Mouse (Mus musculus): Measurements from ENCODE around the gene Cd2ap.
"Not testable (repeated sequence)": the region's sequence is repeated elsewhere in the genome, so short reads cannot be mapped to it uniquely, and the experiment has no call there.

Cd2ap gene

DNA sequence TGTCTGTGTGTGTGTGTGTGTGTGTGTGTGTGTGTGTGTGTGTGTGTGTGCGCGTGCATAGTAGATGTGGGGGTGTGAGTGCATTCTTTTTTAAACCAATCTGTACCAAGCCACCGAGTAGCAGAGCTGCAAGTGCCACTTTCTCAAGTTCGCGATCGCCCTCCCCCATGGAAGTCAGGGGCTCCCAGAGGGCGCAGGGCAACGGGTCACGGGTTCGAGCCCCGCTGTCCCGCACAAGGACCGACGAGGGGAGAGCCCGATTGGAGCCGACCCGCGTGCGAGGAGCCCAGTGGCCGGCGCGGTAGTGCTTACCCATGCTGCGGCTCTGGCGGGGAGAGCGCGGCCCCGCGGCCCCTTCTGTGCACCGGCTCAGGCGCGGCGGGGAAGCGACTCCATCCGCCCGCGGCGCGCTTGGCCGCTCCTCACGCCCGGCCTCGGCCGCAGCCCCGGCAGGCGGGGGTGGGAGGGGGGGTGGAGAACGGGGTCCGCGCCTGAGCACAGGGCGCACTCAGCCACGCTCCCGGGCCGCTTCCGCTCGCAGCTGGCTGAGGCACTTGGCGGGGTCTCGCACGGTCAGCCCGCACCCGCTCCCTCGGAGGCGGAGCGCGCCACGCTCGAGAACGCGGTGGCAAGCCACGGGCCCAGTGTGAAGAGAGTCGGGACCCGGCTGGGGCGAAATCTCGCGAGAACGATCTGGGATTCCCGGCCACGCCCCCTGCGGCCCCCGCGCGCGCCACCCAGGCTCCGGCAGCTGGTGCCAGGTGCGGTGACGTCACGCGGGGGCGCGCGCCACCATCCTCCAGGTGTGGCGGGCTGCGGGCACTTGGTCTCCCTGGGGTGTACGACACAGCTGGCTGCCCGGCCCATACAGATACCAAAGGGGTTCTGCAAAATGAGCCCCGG is at the start of gene Cd2ap:
Gene Cd2ap (minus strand): TSS at position 665 of the 903 bp plus-strand sequence.
- peak; percentile 100 for DNase-seq

DNA sequence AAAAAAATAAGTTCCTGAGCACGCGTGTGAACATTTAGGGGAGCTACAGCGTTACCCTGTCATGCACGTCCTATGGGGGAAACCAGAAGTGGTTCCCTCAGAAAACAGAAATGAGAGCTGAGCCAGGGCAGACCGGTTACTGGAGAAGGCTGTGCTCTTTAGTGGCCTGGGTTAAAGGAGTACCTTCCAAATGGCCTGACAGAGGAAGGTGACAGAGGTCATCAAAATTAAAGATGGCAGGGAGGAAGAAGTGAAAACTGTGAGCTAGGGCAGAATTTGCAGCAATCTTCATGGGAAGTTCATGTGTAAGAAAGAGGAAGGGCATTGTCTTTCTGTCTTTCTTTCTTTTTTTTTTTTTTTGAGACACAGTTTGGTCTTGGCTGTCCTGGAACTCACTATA is 48.3 kb upstream of the Cd2ap start:
- no peak for DNase-seq

DNA sequence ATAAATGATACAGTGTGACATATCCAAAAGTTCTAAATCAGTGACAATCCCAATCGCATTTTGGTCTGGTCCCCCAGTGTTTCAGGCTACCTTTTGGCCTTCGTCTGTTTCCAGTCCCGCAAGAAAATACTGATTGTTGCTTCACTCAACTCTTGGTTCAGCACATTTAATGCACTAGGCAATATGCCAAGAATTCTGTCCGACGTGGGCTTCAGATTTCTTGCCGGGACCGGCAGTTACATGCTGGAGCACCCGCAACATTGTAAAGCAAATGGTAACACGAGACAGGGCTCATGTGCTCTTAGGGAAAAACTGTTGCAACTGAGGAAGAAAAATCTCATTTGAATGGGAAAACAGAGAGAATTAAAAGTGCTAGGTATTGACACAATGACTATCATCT is 42.3 kb upstream of the Cd2ap start:
- DNase-seq, result no peak

DNA sequence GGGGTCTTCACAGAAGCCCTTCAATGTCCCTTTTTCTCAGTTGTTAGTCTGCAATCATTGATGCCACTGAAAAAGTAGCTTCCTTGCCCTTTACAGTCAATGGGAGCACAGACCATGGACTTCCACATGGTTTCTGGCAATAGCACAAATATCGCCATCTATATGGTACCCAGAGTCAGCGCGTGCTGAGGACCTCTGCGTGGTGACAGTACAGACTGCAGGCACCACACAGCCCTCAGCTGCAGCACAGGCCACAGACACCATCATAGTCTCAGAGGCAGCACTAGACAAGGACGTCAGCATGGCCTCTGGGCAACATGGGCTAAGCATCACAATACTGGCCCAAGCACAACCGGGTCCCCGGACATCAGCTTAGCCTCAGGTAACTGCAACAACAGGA is 38.3 kb upstream of the Cd2ap start:
- no peak for DNase-seq

DNA sequence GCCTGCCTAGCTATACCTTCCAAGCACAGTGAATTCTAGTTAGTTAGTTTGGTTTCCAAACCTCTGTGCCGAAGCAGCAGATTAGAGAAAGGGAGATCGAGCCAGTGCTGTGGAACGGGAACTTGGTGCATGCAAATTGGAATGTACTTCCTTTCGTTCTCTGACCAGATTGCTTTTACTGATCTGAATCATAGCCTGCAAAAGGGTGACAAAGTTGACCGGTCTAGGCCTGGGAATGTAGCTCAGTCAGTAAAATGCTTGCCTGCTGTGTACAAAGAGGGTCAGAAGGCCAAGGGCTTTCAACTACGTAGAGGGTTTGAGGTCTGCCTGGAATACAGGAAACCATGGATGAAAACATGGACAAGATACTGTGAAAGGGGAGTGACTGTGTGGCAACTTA is 35.7 kb upstream of the Cd2ap start:
- no peak for DNase-seq

DNA sequence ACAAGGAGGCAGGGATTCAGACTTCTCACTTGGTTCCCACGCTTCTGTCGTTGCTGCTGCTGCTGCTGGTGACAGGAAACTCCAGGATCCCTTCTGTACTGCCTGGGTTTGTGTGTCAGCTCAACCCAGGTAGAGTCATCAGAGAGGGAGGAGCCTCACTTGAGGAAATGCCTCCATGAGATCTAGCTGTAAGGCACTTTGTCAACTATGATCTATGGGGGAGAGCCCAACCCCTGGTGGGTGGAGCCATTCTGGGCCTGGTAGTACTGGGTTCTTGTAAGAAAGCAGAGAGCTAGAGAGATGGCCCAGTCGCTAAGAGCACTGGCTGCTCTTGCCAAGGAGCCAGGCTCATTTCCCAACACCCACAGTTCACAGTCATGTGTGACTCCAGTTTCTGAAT is 34.0 kb upstream of the Cd2ap start:
- DNase-seq, result no peak

DNA sequence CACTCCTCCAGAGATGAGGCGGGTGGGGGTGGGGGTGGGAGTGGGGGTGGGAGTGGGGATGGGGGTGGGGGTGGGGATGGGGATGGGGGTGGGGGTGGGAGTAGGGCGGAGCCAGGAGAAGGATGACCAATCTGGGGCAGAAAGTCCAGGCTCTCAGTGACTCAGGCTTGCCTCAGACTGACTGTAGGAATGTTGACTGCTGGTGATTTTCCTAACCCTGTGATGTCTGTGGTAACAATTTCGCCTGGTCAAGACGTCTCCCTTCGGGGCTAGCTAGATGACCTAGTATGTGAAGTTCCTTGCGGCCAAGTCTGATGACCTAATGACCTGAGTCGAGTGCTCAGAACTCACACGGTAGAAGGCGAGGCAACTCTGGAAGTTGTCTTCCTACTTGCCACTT is 32.9 kb upstream of the Cd2ap start:
- no peak for DNase-seq

DNA sequence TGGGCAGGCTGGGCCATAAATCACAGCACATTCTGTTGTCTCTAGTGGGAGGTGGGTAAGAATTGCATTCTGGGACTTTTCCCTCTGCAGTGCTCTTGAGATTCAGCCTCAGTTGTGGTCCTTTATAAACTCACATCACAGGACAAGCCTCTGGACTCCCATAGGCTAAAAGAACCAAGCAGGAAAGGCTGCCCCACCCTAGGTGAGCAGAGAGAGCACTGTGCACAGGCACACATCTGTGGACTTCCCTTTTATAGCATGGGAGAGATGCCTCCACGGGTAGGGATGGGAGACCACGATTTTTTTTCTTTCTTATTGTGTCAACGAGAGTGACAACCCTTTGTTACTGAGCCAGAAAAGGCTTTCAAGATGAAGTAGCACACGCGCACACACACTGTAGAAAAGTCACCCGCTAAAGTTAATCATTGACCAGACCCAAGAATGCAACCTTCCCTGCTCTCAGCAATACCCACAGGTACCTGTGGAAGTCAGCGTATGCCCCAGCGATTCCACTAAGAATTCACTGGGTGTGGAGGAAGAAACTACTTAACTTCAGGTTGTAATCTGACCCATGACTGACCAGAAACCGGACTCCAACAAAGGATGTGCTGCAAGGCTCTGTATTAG is 32.4 kb upstream of the Cd2ap start:
- DNase-seq, result no peak

DNA sequence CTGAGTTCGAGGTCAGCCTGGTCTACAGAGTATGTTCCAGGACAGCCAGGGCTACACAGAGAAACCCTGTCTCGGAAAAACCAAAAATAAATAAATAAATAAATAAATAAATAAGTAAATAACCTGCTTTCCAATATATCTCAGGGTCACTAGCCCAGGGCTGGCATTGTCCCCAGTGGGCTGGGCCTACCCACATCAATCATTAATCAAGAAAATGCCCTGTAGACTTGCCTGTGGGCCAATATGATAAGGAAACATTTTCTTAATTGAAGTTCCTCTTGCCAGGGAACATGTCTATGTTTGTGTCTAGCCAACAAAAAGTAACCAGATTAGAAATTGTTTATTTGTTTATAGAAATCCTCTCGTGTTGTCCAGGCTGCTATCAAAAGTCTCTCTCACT is 31.7 kb upstream of the Cd2ap start:
- no peak for DNase-seq

DNA sequence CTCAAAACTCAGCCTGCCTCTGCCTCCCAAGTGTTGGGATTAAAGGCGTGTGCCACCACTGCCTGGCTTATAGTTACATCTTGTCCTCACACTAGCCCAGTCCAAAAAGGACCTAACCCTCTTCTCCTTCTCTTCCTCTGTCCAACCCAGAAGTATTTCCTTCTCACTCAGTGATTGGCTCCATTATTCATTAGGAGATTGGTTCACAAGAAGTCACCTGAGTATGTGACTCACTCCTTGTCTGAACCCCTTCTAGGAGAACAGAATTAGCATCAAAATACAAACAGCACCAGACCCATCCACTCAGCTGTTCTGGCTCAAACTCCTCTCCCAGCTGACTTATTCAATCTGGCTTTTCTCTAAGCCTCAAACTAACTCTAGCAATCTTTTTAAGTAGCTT is 30.0 kb upstream of the Cd2ap start:
- DNase-seq, result not testable (repeated sequence)

DNA sequence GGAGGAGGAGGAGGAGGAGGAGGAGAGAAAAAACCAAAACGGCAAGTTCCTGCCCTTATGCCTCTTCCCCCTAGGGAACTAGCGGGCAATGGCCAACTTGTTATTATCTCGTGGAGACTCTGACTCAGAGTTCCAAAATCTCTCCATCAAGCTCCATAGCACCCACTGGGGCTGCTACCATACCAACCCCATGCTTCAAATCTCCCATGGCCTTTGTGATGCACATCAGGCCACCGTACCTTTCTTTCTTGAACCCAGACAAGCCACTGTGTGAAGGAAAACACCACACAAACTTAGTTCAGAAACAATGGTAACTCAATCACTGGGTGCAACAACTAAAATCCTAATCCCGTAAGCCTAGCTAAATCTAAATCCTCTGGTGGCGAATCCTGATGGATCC is 29.5 kb upstream of the Cd2ap start:
- DNase-seq, result no peak

DNA sequence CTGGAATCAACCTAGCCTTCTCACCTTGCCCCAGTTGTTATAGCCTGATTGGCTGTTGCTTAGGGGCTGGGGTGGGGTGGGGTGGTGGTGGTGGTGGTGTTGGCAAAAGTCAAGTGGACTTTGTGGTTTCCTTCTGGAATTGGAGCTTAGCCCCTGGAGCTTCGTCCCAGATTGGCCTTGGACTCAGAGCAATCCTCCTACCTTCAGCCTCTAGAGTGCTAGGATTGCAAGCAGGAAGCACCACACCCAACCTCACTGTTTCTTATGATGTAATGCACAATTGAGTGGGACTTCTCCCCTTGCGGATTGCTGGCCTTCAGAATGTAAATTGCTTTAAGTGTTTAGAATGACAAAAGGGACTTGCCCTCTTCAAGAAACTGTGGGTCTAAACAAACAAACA is 24.3 kb upstream of the Cd2ap start:
- no peak for DNase-seq

DNA sequence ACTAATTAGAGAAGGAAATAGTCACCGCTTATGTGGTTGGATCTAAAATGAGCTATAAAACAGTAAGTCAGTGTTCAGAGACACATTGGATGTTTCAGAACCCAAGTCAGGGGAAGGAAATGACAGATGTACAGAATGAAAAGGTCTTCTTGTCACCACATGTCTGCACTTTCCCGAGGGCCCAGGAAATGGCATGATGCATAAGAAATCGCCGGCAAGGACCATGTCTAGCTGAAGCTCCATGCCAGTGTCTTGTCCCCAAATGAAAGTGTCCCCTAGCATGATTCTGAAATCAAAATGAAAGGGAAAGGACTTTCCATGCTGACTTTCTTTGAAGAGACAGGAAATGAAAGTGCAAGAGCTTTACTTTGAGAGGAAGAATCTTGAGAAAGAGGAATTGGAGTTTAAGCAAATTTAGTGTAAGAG is 10.8 kb upstream of the Cd2ap start:
- peak; percentile 39 for DNase-seq

DNA sequence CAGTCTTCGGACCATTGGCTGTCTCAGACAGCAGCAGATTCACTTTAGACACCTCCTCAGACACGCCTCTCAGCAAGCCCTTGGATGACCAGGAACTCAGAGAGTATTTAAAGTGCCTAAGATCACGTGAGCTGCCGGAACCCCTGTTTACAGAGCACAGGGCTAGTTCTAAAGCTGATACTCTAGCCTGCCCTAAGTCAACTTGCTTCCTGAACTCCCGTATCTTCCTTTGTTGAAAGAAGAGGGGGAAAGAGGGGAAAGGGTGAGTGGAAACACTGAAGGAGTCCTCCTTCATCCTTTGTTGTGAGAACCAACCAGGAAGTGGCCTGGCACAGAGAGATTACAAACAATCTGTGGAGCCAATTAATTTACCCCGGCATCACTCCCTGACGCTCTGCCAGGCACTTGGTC is 8.6 kb upstream of the Cd2ap start:
- DNase-seq, result peak; percentile 89

DNA sequence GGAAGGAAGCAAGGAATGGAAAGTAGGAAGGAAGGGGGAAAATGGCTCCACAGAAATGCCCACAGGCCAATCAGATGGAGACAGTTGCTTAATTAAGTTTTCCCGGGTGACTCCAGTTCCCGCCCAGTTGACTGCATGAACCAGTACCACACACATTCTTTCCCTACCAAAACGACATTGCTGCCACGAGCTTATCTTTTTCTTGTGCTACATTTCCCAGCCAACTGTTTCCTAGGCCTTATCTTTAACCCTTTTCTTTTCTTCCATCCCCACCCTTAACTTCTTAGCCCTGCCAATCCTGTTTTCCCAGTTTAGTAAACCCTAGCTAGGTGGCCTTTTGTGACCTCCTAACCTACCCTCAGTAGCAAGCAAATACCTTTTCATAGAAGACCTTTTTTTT is 7.9 kb upstream of the Cd2ap start:
- DNase-seq, result peak; percentile 80

DNA sequence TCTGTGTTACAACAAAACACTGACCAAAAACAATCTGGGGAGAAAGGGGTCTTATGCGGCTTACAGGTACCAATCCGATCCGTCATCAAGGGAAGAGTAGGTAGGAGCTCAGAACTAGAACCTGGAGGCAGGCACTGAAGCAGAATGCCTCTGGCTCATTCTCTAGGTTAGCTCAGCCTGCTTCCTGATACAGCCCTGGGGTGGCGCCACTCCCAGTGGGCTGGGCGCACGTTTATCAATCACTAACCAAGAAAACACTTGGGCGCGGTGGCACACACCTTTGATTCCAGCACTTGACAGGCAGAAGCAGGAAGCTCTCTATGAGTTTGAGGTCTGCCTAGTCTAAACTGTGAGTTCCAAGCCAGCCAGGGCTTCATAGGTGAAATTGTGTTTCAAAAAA is 7.3 kb upstream of the Cd2ap start:
- DNase-seq, result peak; percentile 90

DNA sequence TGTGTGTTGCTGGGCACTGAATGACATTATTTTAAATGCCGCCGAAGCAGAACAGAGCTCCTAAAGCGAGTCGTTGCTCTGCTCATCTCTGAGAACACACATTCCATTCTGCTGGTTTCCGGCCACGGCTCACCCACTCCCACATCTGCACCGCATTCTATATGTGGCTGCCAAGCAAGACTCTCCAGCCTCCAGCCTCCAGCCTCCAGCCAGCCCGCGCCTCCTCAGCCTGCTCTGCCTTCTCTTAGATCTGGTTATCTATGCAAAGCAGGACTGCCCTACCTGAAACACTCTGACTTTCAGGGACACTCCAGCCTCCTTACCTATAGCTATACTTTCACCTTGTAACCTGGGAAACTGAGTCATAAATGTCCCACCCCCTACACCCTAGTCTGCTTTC is 6.8 kb upstream of the Cd2ap start:
- peak; percentile 90 for DNase-seq

DNA sequence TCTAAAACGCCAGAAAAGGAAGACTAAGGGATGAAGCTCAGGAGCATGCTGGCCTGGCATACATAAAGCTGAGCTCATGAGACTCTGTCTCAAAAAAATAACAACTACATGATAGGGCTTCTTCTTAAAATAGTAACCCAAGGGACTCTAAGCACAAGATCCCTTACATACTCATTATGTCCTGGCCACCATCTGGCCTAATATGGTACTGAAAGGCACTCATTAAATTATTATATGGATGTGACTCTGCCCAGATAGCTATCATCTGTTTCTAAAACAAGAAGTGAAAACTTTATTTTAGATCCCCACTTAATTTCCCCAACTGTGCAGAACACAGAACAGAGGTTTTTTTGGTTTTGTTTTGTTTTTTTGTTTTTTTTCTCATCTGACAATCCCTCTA is 6.4 kb upstream of the Cd2ap start:
- no peak for DNase-seq

DNA sequence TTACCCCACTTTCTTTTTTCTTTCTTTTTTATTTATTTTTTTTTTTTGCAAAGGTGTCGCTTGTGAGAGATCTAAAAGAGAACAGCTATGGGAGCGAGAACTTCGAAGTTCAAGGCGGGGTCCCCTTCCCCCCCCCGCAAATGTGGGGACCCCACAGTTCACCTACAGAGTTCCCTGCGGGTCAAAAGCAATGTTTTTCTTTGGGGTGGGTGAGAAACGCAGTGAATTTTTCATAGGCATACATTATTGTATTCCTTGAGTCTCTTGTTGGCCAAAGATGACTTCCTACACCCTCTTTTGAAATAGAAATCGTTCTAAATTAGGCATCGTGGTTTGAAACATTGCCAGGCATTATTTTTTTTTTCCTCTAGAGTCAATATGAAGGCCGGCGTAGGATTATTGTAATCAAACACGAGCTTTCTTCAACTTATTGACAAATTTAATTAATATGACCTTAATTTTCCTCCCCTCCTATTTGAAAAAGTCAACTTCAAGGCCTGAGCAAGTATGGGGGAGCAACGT is 500 bp upstream of the Cd2ap start:
- DNase-seq, result no peak

DNA sequence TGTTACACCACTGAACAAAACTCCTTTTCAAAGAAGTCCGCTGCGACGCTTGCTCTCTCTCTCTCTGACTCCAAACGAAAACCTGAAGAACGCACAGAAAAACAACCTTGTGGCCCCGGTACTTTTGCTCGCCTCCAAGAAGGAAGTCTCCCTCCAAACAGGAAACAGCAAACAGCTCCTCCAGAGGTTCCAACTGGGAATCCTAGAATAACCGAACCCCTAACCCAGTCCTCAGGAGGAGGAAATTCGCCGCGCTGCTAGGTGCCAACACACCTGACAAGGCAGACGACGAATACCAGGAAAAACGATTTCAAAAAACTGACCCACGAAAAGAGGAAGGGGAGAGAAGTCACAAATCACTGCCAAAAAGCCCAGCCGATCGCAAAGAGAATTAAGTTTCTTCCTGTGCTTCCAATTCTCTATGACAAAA is 879 bp downstream of the Cd2ap start:
- DNase-seq, result peak; percentile 93

DNA sequence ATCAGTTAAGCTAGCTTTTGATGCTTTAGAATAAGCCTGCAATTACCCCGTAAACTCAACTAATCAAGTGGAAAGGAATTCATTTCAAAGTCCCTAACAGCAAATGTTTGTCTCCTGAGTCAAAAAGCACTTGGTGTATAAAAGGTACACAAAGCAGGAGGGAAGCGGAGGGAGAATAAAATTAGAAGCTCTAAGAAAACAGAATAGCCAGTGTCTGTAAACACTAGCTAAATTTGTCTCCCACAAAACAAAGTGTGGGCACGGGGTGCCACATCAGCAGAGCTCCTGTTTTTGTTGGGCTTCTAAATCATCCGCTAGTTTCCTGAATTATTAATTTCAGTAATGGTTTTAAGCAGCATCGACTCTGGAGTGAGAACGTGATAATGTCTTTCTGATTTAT is 1.4 kb downstream of the Cd2ap start:
- no peak for DNase-seq

DNA sequence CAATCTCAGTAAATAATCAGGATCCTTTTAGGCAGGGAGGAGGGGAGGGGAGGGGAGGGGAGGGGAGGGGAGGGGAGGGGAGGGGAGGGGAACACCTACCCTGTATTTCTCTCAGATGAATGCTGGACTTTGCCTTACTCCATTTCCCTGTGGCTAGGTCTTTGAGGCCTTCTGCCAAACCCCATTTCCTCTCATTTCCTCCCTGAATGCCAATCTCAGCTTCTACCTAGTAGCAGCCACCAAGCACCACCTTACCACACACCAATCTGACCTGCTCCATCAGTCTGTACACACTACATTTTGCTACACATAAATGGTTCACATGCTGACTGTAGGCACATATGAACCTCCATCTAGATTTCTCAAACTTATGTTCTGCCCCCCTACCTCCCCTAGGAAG is 6.0 kb downstream of the Cd2ap start:
- DNase-seq, result no peak

DNA sequence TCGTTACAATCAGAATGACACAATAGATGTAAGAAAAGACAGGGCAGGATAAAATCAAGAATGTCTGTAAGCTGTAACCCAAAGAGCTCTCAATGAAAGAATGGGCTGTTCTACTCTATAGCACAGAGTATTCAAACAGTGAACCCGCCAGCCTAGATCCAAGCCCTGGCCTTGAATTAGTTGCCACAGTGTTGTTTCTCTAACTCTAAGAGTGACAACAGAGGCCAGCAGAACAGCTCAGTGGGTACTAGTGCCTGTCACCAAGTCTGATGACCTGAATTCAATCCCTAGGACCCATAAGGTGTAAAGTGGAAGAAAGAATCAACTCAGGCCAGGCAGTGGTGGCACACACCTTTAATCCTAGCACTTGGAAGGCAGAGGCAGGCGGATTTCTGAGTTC is 13.3 kb downstream of the Cd2ap start:
- DNase-seq, result peak; percentile 61

DNA sequence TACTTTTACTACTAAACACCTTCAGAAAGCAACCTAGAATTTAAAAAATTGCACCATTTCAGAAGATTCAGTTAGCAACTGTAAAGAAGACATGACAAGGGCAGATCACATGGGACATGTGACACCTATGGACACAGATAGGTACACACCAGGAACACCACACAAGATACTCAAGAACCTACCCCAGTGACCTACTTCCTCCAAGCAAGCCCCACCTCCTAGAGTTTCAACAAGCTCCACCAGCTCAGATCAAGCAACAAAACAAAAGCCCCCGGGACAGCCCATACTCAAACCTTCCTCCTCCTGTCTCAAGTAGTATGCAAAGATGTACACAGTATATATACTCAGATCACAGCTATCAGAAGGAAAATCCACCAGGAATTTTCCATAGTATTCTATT is 16.1 kb downstream of the Cd2ap start:
- peak; percentile 57 for DNase-seq
